Mouse (Mus musculus) heart, embryonic 13.5 days (tissue): Measurements from ENCODE around the gene Tfg. TPM values are rescaled to one million over a fixed set of nuclear protein-coding genes. Genes with fewer than 3 reads are reported as not detected.

Experiments used
- ATAC-seq: fragments of 200-750 bp; cut with Nextera tagmentation; 2 replicates; pipeline ENCODE4 v1.8.0; 2017; ENCODE audit warnings: moderate TSS enrichment; ENCODE audit not compliant: insufficient number of reproducible peaks, low FRiP score, low TSS enrichment; ENCODE audit errors: extremely low read depth
- H3K27ac ChIP-seq: fragments of 300-500 bp; sonication (generic); replicated peaks from 2 replicates; pipeline ENCODE4 v1.5.1; 2015; ENCODE audit warnings: moderate library complexity, mild to moderate bottlenecking, inconsistent platforms
- H3K27me3 ChIP-seq: fragments of 300-500 bp; sonication (generic); replicated peaks from 2 replicates; pipeline ENCODE4 v1.6.1; 2015; ENCODE audit warnings: mild to moderate bottlenecking, inconsistent platforms
- H3K36me3 ChIP-seq: fragments of 300-500 bp; sonication (generic); 2 replicates; pipeline ENCODE4 v1.6.1; 2015; ENCODE audit warnings: mild to moderate bottlenecking, inconsistent platforms
- H3K4me1 ChIP-seq: fragments of 300-500 bp; sonication (generic); 2 replicates; pipeline ENCODE4 v1.6.1; 2015; ENCODE audit warnings: inconsistent platforms
- H3K4me2 ChIP-seq: fragments of 300-500 bp; sonication (generic); 2 replicates; pipeline ENCODE4 v1.6.1; 2015; ENCODE audit warnings: inconsistent platforms, mild to moderate bottlenecking, moderate library complexity
- H3K4me3 ChIP-seq: fragments of 300-500 bp; sonication (generic); 2 replicates; pipeline ENCODE4 v1.5.1; 2015; ENCODE audit warnings: moderate library complexity, mild to moderate bottlenecking, inconsistent platforms
- H3K9ac ChIP-seq: fragments of 300-500 bp; sonication (generic); 2 replicates; pipeline ENCODE4 v1.6.1; 2015; ENCODE audit warnings: inconsistent platforms, mild to moderate bottlenecking, moderate library complexity
- H3K9me3 ChIP-seq: fragments of 300-500 bp; sonication (generic); 2 replicates; pipeline ENCODE4 v1.6.1; 2016; ENCODE audit warnings: inconsistent platforms
- WGBS: fragments of 180-500 bp; shearing (Covaris S2); methylation state at CpG from one replicate; pipeline ENCODE4 v1.1.7; 2015; ENCODE audit warnings: mixed read lengths; 5-methylcytosine and 5-hydroxymethylcytosine counted together
- polyA plus RNA-seq: library from polyadenylated mRNA; unstranded; fragments of >200 nt; fragmentation: Nextera tagmentation; extraction: Ambion mirVana; gene quantifications from 2 replicates; pipeline ENCODE4 v1.2.1, GENCODE M21; 2015

Gene Tfg
- polyA plus RNA-seq = 129 and 138 TPM in 2 replicates

DNA sequence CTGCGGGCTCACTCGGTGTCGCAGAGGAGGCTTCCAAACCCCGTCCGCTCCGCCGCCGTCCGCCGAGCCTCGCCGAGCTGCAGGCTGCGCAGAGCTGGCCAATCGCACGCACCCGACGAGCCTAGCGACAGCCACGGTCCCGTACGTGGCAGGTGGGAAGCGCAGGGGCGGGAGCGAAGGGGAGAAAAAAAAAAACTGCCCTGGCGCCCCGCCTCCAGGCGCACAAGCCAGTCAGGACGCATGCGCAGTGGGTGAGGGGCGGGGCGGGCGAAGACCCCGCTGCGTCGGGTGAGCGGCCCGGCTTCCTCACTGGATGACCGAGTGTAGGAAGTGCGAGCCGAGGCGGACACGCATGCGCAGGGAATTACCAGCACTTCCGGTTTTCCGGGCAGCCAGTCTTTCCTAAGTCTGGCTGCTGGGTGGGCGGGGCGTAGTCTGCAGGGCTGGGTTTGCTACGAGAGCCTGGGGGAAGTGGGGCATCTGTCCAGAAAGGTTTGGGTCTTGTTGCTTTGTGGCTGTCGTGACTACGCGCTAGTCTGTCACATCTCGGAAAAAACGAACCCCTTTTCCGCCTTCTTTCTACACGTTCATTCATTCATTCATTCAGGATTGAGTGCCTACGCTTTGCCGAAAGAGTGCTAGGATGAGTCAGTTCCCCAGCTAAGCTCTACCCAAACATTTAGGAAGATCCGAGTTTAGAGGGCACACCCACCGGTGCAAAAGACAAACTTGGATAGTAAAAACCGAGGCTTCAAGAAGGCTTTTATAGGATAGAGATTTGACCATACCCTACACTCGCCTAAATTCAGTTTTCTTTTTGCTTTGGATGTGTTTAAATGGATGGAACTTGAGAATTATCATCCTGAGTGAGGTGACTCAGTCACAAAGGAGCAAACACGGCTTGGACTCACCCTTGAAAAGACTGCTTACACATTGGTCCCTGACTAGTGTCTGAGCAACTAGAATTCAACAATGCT, at the start of gene Tfg:
TSS of gene Tfg (minus strand) at position 227 of the 977 bp plus-strand sequence.
- Histone ChIP-seq H3K4me1 (peaks cover 28% of the 10 kb centered on the region), H3K9me3 (no peaks in the 10 kb centered on the region), H3K9ac (peak within 1 kb of the TSS; percentile 94), H3K4me2 (peak within 1 kb of the TSS; percentile 81), H3K27me3 (no peaks in the 10 kb centered on the region), H3K27ac (peak within 1 kb of the TSS; percentile 99), H3K36me3 (peaks cover 12% of the 10 kb centered on the region), H3K4me3 (peak within 1 kb of the TSS; percentile 79)
- ATAC-seq = peak; percentile 92
- WGBS = under 1% methylated on average over 62 of the region's 62 CpGs

- Histone ChIP-seq H3K4me1 (no peaks in the 10 kb centered on the region), H3K9ac (no peak overlapping the region), H3K27me3 (no peaks in the 10 kb centered on the region), H3K4me3 (no peak overlapping the region), H3K27ac (no peak overlapping the region), H3K9me3 (no peaks in the 10 kb centered on the region), H3K36me3 (no peaks in the 10 kb centered on the region), H3K4me2 (no peak overlapping the region)
- ATAC-seq = no peak
- WGBS = 32% methylated on average over 1 of the region's 1 CpGs
These were observed 11.8 kb upstream of the Tfg start for GRCm38 (mm10) chr16:56729060-56729459.

DNA sequence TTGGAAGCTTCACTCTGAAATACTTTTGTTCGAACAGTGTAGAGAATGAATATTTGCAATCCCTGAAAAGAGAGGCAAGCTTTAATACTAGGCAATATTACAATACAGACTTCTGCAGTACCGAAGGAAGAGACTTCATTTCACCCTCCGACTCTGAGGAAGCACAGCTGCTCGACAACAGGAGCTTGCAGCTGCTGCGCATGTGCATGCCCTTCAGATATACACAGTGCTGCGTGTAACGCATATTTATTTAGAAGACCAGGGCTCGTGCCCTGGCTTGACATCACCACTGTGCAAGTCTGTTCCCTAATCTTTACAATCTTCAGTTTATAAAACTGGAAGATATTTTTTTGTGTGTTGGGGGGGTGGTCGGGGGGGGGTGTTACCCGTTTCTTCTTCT, 7.7 kb upstream of the Tfg start:
- WGBS = 72% methylated on average over 10 of the region's 10 CpGs

GRCm38 (mm10) chr16:56722357-56722756, 5.1 kb upstream of the Tfg start:
- H3K36me3 ChIP-seq = no peaks in the 10 kb centered on the region
- ATAC-seq = no peak
- peaks cover 5% of the 10 kb centered on the region for H3K4me1 ChIP-seq
- no peak overlapping the region for H3K9ac ChIP-seq
- no peak overlapping the region for H3K4me3 ChIP-seq
- H3K9me3 ChIP-seq = no peaks in the 10 kb centered on the region
- 51% methylated on average over 4 of the region's 4 CpGs for WGBS
- no peak overlapping the region for H3K4me2 ChIP-seq
- no peaks in the 10 kb centered on the region for H3K27me3 ChIP-seq
- H3K27ac ChIP-seq = no peak overlapping the region

More for the DNA sequence above, 7.7 kb upstream of the Tfg start:
- H3K9me3 ChIP-seq = no peaks in the 10 kb centered on the region
- H3K36me3 ChIP-seq = no peaks in the 10 kb centered on the region
- ATAC-seq = no peak
- no peaks in the 10 kb centered on the region for H3K27me3 ChIP-seq
- no peaks in the 10 kb centered on the region for H3K4me1 ChIP-seq
- H3K9ac ChIP-seq = no peak overlapping the region
- H3K4me3 ChIP-seq = no peak overlapping the region
- H3K4me2 ChIP-seq = no peak overlapping the region
- no peak overlapping the region for H3K27ac ChIP-seq

- peaks cover 25% of the 10 kb centered on the region for H3K4me1 ChIP-seq
- peaks cover under 1% of the 10 kb centered on the region; the same call in 1 of the 2 replicates for H3K36me3 ChIP-seq
- H3K9me3 ChIP-seq = no peaks in the 10 kb centered on the region
- no peak overlapping the region for H3K4me3 ChIP-seq
- no peak overlapping the region for H3K27ac ChIP-seq
- ATAC-seq = no peak
- H3K27me3 ChIP-seq = no peaks in the 10 kb centered on the region
- no peak overlapping the region for H3K9ac ChIP-seq
- H3K4me2 ChIP-seq = no peak overlapping the region
These were observed 1.8 kb upstream of the Tfg start for GRCm38 (mm10) chr16:56719031-56719430.

- peak; percentile 47 for ATAC-seq
- WGBS = under 1% methylated on average over 28 of the region's 38 CpGs
- Histone ChIP-seq H3K9ac (peak overlapping the region; percentile 94), H3K36me3 (peaks cover 20% of the 10 kb centered on the region), H3K4me2 (peak overlapping the region; percentile 81), H3K27ac (peak overlapping the region; percentile 99), H3K9me3 (no peaks in the 10 kb centered on the region), H3K4me1 (peaks cover 28% of the 10 kb centered on the region), H3K27me3 (no peaks in the 10 kb centered on the region), H3K4me3 (peak overlapping the region; percentile 79)
These were observed 582 bp downstream of the Tfg start for GRCm38 (mm10) chr16:56716557-56717179.

GRCm38 (mm10) chr16:56715608-56716007, 1.6 kb downstream of the Tfg start:
- 55% methylated on average over 3 of the region's 3 CpGs for WGBS
- peak overlapping the region; percentile 94 for H3K9ac ChIP-seq

DNA sequence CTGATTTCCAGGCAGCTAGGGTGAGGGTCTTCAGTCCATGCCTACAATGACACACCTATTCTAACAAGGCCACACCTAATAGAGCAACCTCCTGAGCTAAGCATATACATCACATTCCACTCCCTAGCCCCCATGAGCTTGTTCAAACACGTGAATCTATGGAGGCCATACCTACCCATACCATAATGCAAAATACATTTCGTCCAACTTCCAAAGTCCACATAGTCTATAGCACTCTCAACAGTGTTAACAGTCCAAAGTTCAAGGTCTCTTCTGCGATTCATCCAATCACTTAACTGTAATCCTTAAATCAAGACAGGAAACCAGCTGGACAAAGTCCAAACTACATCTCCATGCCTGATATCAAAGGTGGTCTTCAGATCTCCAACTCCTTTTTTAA, 7.2 kb downstream of the Tfg start:
- Histone ChIP-seq H3K4me3 (no peak overlapping the region), H3K4me1 (peaks cover 10% of the 10 kb centered on the region), H3K9ac (no peak overlapping the region), H3K36me3 (peaks cover 74% of the 10 kb centered on the region), H3K4me2 (no peak overlapping the region), H3K27ac (no peak overlapping the region), H3K27me3 (no peaks in the 10 kb centered on the region), H3K9me3 (no peaks in the 10 kb centered on the region)
- WGBS = 93% methylated on average over 3 of the region's 3 CpGs
- ATAC-seq = no peak

More at GRCm38 (mm10) chr16:56715608-56716007, 1.6 kb downstream of the Tfg start:
- no peak for ATAC-seq
- H3K27ac ChIP-seq = peak overlapping the region; percentile 99; the same call in 1 of the 2 replicates
- H3K36me3 ChIP-seq = peaks cover 31% of the 10 kb centered on the region
- peak overlapping the region; percentile 81 for H3K4me2 ChIP-seq
- no peaks in the 10 kb centered on the region for H3K27me3 ChIP-seq
- H3K4me1 ChIP-seq = peaks cover 28% of the 10 kb centered on the region
- H3K9me3 ChIP-seq = no peaks in the 10 kb centered on the region
- H3K4me3 ChIP-seq = peak overlapping the region; percentile 79

DNA sequence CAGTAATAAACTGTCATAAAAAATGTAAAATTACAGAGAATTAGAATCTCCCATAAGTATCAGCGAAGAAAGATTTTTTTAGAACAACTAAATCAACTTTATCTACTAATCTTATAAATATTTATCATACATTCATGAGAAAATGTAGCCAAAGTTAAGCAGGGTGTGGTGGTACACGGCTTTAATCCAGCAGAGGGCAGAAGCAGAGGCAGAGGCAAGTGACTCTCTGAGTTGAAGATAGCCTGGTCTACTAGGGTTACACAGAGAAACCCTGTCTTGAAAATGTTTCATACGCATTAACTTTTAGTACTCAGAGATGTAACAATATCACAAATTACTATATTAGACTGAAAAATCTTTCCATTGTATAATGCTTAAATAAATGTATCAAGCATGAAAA, 11.5 kb downstream of the Tfg start:
- no peak overlapping the region for H3K9ac ChIP-seq
- H3K4me3 ChIP-seq = no peak overlapping the region
- H3K4me1 ChIP-seq = no peaks in the 10 kb centered on the region
- no peak overlapping the region for H3K4me2 ChIP-seq
- no peaks in the 10 kb centered on the region for H3K27me3 ChIP-seq
- WGBS = 81% methylated on average over 3 of the region's 3 CpGs
- H3K36me3 ChIP-seq = peaks cover 76% of the 10 kb centered on the region
- no peak for ATAC-seq
- H3K27ac ChIP-seq = no peak overlapping the region
- no peaks in the 10 kb centered on the region for H3K9me3 ChIP-seq

- Histone ChIP-seq H3K4me1 (peaks cover 3% of the 10 kb centered on the region; the same call in 1 of the 2 replicates), H3K27me3 (no peaks in the 10 kb centered on the region), H3K36me3 (peaks cover 66% of the 10 kb centered on the region), H3K4me2 (no peak overlapping the region), H3K9me3 (no peaks in the 10 kb centered on the region), H3K9ac (no peak overlapping the region), H3K27ac (no peak overlapping the region), H3K4me3 (no peak overlapping the region)
- no peak for ATAC-seq
- 89% methylated on average over 3 of the region's 3 CpGs for WGBS
These were observed 16.4 kb downstream of the Tfg start for GRCm38 (mm10) chr16:56700898-56701297.

DNA sequence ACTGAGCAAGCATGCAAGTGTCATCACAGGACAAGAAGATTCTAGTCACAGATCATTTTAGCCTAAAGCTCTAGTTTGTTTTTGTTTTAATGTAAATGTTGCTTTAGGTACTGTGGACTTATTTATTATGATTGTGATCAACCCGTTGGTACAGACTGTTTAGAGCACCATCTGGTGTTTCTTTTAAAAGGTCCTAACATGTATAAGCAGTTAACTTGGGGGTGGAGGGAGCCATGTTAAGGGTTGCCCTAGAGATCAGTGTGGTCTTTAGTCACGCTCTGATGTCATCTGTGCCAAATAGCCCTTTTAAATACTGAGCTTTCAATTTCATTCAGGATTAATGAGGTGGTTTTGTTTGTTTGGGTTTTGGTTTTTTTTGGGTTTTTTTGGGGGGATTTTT, 20.8 kb downstream of the Tfg start:
- Histone ChIP-seq H3K9ac (no peak overlapping the region), H3K9me3 (no peaks in the 10 kb centered on the region), H3K36me3 (peaks cover 73% of the 10 kb centered on the region), H3K27me3 (no peaks in the 10 kb centered on the region), H3K4me3 (no peak overlapping the region), H3K27ac (no peak overlapping the region), H3K4me1 (peaks cover 3% of the 10 kb centered on the region; the same call in 1 of the 2 replicates), H3K4me2 (no peak overlapping the region)
- no peak for ATAC-seq
- WGBS = 84% methylated on average over 2 of the region's 2 CpGs
